Mouse (Mus musculus) cerebellum, adult 11 months (tissue): ENCODE measurements around the gene Was.
"Not testable (repeated sequence)": the region's sequence is repeated elsewhere in the genome, so short reads cannot be mapped to it uniquely, and the experiment has no call there.

Experiments
- DNase-seq: peaks from one replicate; pipeline ENCODE4 v3.0.0; 2022

Was gene

DNA sequence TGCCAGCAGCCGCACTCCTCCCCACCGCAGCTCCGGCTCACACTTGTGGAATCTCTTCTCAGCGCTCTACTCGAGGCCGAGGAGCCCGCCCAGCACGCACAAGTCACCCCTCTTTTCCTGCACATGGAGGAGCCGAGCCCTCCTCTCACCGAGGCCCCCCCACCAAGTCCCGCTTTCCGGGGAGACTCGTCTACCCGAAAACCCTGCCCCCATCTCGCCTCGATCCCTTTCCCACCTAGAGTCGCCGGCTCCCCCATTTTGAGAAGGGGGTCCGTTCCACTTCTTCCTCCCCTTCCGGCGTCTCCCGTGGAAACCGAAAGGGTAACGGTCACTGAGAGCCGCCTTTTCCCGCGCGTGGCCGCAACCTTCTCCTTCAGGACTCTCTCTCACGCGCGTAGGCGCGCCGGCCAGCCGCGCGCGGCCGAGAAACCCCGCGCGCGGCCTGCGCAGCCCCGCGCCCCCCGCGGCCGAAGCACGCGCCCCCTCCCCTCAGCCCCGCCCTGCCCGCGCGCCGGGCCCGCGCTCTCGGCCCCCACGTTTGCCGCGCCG, 16.3 kb downstream of the Was start:
- peak; percentile 36 for DNase-seq

DNA sequence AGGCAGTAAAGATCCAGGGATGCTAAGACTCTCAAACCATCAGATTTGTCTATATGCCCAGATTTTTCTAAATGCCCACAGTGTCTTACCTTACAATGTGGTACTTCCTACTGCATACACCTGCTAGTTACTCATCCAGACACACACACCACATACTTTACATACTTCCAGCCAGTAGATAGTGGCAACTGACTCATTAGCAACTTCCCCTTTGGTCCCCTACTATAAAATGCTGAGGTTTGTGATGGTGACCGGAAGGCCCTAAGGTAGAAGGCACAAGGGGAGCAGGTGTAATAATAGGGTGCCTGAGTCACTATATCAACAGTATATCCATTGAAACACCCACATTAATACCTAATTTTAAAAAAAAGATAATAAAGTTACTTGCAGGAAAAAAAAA, 21.1 kb downstream of the Was start:
- DNase-seq, result no peak

DNA sequence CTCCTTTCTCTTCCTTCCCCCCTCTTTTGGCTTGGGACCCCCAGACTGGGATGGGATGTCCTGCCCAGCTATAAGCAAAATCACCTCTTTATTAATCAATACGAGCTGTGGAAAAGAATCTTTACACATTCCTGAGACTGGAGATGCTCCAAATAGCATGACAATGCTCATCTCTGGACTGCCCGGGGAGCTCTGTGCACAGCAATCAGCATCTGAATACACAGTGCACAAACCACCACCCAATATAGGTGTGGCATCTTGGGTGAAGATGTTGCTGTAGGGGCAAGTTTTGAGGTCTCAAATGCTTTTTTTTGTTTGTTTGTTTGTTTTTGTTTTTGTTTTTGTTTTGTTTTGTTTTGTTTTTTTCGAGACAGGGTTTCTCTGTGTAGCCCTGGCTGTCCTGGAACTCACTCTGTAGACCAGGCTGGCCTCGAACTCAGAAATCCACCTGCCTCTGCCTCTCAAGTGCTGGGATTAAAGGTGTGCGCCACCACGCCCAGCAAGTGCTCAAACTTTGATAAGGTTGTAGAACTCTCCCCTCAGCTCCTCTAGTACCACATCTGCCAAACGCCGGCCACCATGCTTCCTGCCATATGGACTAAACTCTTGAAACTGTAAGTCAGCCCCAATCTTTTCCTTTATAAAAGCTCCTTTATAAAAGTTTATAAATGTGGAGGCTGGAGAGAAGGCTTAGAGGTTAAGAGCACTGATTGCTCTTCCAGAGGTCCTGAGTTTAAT, 39.1 kb downstream of the Was start:
- not testable (repeated sequence) for DNase-seq

- DNase-seq, result no peak
These were observed 57.3 kb downstream of the Was start for GRCm38 (mm10) chrX:8033009-8033408.
